Mouse (Mus musculus): ENCODE measurements around the gene Mrpl24. TPM values are rescaled to one million over a fixed set of nuclear protein-coding genes. Genes with fewer than 3 reads are reported as not detected.
A peak's percentile ranks its signal among the peaks of the same experiment; 100 is the strongest.

Gene Mrpl24
- polyA plus RNA-seq, 1 experiment from 2014 or later = 71.3 TPM

DNA sequence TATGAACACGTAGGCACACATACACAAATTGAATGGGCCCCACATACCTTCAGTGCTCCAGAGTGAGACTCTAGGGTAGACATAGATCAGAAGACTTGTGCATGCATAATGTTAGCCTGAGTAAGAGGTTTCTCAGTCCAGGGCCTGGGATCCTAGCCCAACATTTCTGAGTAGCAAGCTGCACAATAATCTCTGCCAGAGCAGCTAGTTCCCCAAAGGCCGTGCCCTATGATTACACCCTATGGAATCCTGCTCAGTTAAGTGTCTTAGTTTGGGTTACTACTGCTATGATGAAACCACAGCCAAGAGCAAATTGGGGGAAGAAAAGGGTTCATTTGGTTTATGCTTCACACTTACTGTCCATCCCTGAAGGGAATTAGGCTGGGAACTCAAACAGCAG is 23.2 kb downstream of the Mrpl24 start:
- WGBS = 95% methylated on average over 2 of the region's 2 CpGs

DNA sequence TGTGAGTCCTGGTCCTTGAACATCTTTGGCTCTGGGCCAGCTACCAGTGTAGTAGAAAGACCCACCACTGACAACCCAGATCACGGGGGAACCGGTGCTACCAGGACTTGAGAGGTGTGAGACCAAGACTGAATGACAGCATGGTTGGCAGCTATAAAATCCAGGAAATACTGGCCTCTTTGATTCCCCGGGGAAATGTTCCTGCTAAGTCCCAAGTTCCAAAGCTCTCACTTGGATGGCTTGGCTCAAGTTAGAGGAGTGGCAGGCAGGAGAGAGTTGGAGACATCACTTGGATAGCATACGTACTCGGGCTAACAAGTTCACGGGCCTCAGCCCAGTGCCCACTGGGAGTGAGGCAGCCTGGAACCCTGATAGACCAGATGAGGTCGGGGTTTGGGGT is 24.3 kb downstream of the Mrpl24 start:
- Histone ChIP-seq H3K36me3 (peaks cover 41% of the 10 kb centered on the region), H3K27me3 (ENCODE audit: insufficient read depth, poor library complexity, severe bottlenecking) (peaks cover 33% of the 10 kb centered on the region), H3K27ac (no peak overlapping the region), H3K4me1 (peaks cover 43% of the 10 kb centered on the region), H3K4me3 (no peak overlapping the region), H3K9me3 (no peaks in the 10 kb centered on the region)
- WGBS = 81% methylated on average over 7 of the region's 7 CpGs
- DNase-seq (ENCODE audit: low spot score) = no peak

More for the DNA sequence above, 23.2 kb downstream of the Mrpl24 start:
- DNase-seq (ENCODE audit: low spot score) = no peak
- H3K27me3 ChIP-seq (ENCODE audit: insufficient read depth, poor library complexity, severe bottlenecking) = peaks cover 23% of the 10 kb centered on the region
- no peak overlapping the region for H3K27ac ChIP-seq
- H3K4me3 ChIP-seq = no peak overlapping the region
- H3K4me1 ChIP-seq = peaks cover 32% of the 10 kb centered on the region
- peaks cover 52% of the 10 kb centered on the region for H3K36me3 ChIP-seq
- no peaks in the 10 kb centered on the region for H3K9me3 ChIP-seq

DNA sequence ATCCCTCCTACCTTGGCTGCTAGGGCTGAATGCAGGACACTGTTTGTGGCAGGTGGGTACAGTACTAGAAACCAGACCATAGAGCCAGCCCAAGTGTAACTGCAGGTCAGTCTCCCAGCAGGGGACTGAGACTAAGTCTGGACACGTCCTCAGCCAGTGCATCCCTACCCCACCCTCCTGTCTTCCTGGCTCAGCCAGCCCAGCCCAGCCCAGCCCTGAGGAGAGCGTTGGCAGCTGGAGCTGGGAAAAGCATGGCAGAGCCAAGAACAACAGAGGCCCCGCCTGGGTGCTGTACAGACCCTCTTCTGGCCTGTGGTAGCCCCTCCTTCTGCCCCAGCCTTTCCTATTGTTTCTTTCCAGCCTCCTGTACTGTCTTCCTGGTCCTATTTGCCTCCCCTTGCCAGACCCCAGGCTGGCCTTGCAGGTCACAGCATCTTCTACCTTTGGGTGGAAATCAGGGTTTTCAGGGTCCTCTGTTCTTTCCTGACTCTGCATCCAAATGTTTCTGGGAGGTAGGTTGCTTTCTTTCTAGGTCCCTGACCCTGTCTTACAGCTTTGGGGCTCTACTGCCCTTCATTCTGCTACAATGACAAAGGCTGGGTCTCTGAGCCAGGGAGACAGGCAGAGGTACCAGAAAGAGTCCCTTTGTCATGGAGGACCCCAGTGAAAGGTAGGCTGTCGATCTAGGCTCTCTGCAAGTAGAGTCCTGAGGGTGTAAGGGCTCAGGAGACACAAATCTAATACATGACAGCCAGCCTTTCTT is 25.7 kb downstream of the Mrpl24 start:
- Histone ChIP-seq H3K9me3 (no peaks in the 10 kb centered on the region), H3K36me3 (peaks cover 27% of the 10 kb centered on the region), H3K4me3 (no peak overlapping the region), H3K27me3 (ENCODE audit: insufficient read depth, poor library complexity, severe bottlenecking) (peaks cover 47% of the 10 kb centered on the region), H3K27ac (peak overlapping the region; percentile 48; the same call in 1 of the 2 replicates), H3K4me1 (peaks cover 55% of the 10 kb centered on the region)
- no peak for DNase-seq (ENCODE audit: low spot score)
- 25% methylated on average over 4 of the region's 4 CpGs for WGBS

DNA sequence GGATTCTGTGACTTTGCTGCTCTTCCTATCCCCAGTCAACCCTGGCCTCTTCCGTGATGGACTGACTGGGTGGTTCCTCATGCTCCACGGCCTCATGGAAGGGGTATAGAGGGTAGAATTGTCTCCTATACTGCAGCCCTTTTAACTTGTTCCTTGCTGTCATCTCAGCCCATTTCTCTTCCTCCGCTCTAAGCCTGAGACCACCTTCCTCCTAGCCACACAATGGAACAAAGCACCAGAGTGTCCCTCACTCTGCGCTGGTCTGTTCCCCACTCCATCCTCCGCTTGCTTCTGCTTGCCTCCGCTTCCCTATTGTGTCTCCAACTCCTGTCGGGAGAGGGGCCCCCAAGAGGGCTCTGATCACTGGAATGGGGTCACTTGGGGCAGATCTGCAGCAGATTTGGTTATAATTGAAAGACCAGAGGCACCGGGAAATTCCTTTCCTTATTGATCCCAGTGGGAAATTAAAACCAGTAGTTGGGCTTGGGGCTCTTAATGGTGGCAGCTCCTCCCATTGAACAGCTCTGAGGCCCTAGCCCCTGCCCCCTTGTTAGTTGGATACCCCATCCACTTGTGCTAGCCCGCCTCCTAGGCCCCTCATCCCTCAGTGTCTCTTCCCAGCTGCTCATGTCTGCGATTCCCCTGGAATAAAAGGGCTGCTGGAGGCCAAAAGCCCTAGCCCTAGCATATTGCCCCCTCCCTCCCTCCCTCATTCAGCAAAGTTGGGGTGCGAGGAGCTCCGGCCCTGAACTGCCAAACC is 26.7 kb downstream of the Mrpl24 start:
- Histone ChIP-seq H3K9me3 (no peaks in the 10 kb centered on the region), H3K27me3 (ENCODE audit: insufficient read depth, poor library complexity, severe bottlenecking) (peaks cover 57% of the 10 kb centered on the region), H3K4me1 (peaks cover 62% of the 10 kb centered on the region), H3K27ac (peak overlapping the region; percentile 79), H3K4me3 (no peak overlapping the region), H3K36me3 (peaks cover 17% of the 10 kb centered on the region)
- WGBS = 25% methylated on average over 12 of the region's 12 CpGs
- no peak for DNase-seq (ENCODE audit: low spot score)

DNA sequence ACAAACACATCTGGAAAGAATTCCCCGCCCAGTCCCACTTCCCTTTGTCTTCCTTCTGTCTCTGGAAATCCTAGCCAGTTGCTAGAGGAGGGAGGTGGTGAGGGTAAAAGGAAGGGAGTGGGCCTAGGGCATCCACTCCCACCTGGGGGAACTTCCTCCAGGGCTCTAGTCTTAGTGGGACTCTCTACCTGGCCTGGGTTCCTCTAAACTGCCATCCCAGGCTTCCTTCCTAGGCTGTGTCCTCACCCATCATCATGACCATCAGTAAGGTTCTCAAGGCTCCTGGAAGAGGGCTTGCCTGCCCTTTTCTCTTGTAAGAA is 27.2 kb downstream of the Mrpl24 start:
- H3K27me3 ChIP-seq (ENCODE audit: insufficient read depth, poor library complexity, severe bottlenecking) = peaks cover 62% of the 10 kb centered on the region
- H3K9me3 ChIP-seq = no peaks in the 10 kb centered on the region
- H3K36me3 ChIP-seq = peaks cover 12% of the 10 kb centered on the region
- peak overlapping the region; percentile 62 for H3K4me3 ChIP-seq
- peaks cover 65% of the 10 kb centered on the region for H3K4me1 ChIP-seq
- 44% methylated on average over 1 of the region's 1 CpGs for WGBS
- DNase-seq (ENCODE audit: low spot score) = no peak
- peak overlapping the region; percentile 79 for H3K27ac ChIP-seq

DNA sequence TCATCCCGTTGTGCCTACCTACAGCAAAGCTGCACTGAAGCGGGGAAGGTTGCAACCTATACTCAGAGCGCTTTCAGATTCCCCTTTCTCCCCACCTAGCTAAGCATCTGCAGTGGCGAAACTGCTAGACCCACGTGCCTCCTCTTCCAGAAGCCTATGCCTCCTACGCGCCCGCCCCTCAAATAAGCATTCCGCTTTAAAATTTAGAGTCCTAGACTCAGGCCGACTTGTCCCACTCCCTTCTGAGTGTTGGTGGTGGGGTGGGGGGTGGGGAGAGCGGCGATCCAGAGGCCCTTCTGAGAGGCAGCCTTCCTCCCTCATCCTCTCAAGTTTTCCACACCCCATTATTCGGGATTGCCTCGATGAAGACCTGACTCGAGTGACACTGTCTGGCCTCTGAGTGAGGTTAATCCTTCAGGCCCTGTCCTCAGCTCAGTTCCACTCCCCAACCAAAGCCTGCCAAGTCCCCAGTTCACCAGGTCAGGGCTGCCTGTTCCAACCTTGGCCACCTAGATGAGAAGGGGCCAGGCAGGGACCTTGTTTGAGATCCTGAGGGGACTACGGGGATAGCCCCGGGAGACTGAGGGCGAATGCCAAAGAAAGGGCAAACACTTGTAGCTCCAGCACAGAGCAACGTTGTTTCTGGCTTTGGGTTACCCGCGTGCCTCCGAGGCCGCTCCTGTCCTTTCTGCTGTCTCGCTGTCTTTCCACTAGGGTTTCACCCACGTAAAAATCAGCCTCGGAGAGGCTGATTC is 27.9 kb downstream of the Mrpl24 start:
- H3K4me1 ChIP-seq = peaks cover 72% of the 10 kb centered on the region
- H3K36me3 ChIP-seq = peaks cover 5% of the 10 kb centered on the region
- no peaks in the 10 kb centered on the region for H3K9me3 ChIP-seq
- WGBS = 2% methylated on average over 26 of the region's 26 CpGs
- DNase-seq (ENCODE audit: low spot score) = no peak
- peaks cover 69% of the 10 kb centered on the region for H3K27me3 ChIP-seq (ENCODE audit: insufficient read depth, poor library complexity, severe bottlenecking)
- peak overlapping the region; percentile 79 for H3K27ac ChIP-seq
- peak overlapping the region; percentile 62 for H3K4me3 ChIP-seq

DNA sequence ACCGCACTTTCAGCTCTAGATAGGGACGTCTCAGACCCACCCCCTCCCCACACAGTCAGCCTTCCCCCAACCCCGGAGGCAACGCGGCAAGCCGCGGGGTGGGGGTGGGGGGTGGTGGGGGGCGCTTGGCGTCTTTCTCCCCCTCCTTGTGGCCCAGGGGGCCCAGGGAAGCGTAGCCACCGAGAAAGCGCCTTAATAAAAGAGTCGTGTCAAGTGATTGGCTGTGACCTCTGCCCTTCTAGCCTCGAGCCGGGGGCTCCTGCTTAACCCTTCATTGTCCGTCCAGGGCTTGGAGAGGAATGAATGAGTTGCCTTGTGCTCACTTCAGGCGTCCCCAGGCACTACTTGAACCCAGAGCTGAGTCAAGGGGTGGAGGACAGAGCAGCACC is 28.5 kb downstream of the Mrpl24 start:
- Histone ChIP-seq H3K27me3 (ENCODE audit: insufficient read depth, poor library complexity, severe bottlenecking) (peaks cover 69% of the 10 kb centered on the region), H3K9me3 (no peaks in the 10 kb centered on the region), H3K4me1 (peaks cover 78% of the 10 kb centered on the region), H3K36me3 (no peaks in the 10 kb centered on the region), H3K27ac (peak overlapping the region; percentile 79), H3K4me3 (peak overlapping the region; percentile 62)
- WGBS = under 1% methylated on average over 17 of the region's 17 CpGs
- DNase-seq (ENCODE audit: low spot score) = no peak

DNA sequence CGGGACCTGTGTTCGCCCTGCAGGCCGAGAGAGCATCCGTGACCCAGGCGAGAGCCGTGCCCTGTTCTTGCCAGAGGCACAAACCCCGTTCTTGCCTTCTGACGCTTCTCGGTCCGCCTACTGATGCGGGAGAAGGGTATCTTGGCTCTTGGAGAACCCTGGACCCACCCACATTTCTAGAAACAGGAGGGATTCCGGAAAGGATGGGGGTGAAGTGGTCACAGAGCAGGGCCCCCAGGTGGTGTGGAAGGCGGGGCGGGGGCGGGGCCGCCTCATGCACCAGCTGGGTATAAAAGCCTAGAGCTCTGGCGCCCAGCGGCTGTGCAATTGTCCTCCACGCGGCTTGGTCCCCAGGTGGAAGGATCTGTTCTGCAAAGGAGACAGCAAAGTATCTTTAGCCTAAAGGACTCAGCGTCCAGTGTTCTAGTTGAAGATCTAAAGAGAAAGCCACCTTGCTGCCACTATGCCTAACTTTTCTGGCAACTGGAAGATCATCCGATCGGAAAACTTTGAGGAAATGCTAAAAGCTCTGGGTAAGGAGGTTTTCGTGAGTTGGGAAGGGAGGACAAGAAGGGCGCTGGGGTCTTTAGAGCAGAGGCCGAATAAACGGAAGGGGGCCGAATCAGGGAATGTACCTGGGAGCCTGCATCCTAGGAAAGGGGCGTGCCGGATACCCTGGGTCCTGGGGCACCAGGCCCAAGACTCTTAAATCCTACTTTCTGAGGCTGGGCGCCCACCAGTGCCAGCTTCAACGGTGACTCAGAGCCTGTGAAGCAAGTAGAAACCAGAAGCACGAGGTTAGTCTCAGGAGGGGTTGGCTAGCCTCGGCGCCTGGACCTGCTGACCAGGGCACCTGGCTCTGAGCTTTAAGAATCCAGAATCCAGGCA is 29.3 kb downstream of the Mrpl24 start, which contains the start of gene Crabp2:
Gene Crabp2, plus strand, starts transcription at position 289 of the 888 bp plus-strand sequence.
- peak within 1 kb of the TSS; percentile 62 for H3K4me3 ChIP-seq
- H3K27me3 ChIP-seq (ENCODE audit: insufficient read depth, poor library complexity, severe bottlenecking) = peaks cover 75% of the 10 kb centered on the region
- H3K27ac ChIP-seq = peak within 1 kb of the TSS; percentile 79
- peak; percentile 74 for DNase-seq (ENCODE audit: low spot score)
- WGBS = 2% methylated on average over 35 of the region's 35 CpGs
- peaks cover 84% of the 10 kb centered on the region for H3K4me1 ChIP-seq
- no peaks in the 10 kb centered on the region for H3K36me3 ChIP-seq
- no peaks in the 10 kb centered on the region for H3K9me3 ChIP-seq

DNA sequence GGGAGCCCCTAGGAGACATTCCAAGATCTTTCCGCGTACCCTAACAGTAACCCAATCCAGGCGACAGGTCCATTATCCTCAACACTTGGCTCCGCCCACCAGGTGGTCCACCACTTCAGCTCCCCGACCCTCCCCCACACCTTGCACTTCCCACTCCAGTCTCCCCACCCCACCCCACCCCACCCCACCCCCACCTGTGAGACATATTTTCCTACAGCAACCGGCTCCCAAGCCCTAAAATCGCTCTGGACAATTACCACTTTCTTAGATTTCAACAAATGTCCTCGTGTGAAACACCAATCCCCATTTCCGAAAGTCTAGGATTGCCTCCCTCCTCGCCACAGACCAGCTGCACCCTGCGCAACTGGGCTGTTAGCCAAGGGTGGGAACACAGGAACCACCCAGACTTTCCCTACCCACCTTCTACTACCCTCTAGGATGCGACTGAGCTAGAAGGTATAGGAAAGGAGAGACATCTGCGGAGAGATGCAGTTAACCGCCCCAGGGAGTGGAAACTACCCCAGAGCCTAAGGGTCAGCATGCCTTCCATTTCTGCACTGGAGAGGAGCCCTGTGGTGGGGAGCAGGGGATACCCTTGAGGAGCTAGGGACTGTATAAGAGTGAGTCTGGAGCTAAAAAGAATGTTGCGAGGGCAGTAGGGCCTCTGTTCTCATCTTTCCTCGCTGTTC is 30.1 kb downstream of the Mrpl24 start:
- Histone ChIP-seq H3K27me3 (ENCODE audit: insufficient read depth, poor library complexity, severe bottlenecking) (peaks cover 75% of the 10 kb centered on the region), H3K27ac (peak overlapping the region; percentile 79), H3K9me3 (no peaks in the 10 kb centered on the region), H3K4me3 (peak overlapping the region; percentile 62), H3K36me3 (0 out of 2 replicates have a peak, but pooled peaks cover 4% of the 10 kb centered on the region), H3K4me1 (peaks cover 83% of the 10 kb centered on the region)
- DNase-seq (ENCODE audit: low spot score) = no peak
- WGBS = 8% methylated on average over 16 of the region's 16 CpGs

DNA sequence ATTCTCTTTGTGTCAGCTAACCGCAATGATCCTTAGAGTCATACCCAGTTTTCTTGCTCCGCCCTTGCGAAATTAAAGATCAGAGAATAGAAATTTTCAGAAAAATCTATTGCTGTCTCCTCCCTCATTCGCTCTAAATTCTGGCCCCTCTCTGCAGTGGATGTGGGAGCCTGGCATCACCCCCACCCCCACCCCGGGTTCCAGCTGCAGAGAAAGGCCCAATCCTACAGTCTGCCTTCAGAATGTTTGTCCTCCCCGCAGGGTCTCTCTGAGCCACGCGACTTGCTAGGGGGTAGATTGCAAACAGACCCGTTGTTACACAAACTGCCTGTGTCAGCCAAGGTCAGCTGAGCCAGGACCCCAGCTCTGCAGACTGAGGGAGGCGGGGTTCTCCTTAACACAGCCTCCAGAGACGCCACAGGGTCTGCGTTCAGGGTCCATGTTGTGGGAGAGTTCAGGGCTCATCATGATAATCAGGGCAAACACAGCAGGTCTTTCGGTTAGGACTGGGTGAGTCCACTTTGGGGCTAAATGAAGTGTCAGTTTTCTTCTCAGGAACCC is 30.7 kb downstream of the Mrpl24 start:
- H3K27ac ChIP-seq = peak overlapping the region; percentile 79
- peaks cover 76% of the 10 kb centered on the region for H3K4me1 ChIP-seq
- 10% methylated on average over 13 of the region's 13 CpGs for WGBS

DNA sequence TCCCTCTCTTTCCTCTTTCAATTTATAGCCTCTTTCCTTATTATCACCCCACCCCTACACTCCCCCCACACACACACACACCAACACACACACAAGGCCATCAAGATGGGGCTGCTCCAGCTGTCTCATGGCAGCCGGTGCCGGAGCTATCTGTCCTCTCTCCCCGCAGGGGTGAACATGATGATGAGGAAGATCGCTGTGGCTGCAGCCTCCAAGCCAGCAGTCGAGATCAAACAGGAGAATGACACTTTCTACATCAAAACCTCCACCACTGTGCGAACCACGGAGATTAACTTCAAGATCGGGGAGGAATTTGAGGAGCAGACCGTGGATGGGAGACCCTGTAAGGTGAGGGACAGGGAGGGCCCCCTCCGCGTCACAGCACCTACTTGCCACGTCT is 32.6 kb downstream of the Mrpl24 start:
- WGBS = 7% methylated on average over 12 of the region's 12 CpGs
- Histone ChIP-seq H3K9me3 (no peaks in the 10 kb centered on the region), H3K27ac (peak overlapping the region; percentile 84), H3K4me3 (peak overlapping the region; percentile 60), H3K27me3 (ENCODE audit: insufficient read depth, poor library complexity, severe bottlenecking) (peaks cover 57% of the 10 kb centered on the region), H3K4me1 (peaks cover 58% of the 10 kb centered on the region), H3K36me3 (0 out of 2 replicates have a peak, but pooled peaks cover 5% of the 10 kb centered on the region)
- no peak for DNase-seq (ENCODE audit: low spot score)

More for the DNA sequence above, 30.7 kb downstream of the Mrpl24 start:
- Histone ChIP-seq H3K9me3 (no peaks in the 10 kb centered on the region), H3K27me3 (ENCODE audit: insufficient read depth, poor library complexity, severe bottlenecking) (peaks cover 70% of the 10 kb centered on the region), H3K4me3 (peak overlapping the region; percentile 62), H3K36me3 (0 out of 2 replicates have a peak, but pooled peaks cover 5% of the 10 kb centered on the region)
- DNase-seq (ENCODE audit: low spot score) = no peak
